Mouse (Mus musculus) liver, embryonic 16.5 days (tissue): ENCODE results near the gene Slc35a3. TPM values are rescaled to one million over a fixed set of nuclear protein-coding genes. Genes with fewer than 3 reads are reported as not detected.

Source experiments
- ATAC-seq: fragments of 200-750 bp; cut with Nextera tagmentation; 2 replicates; pipeline ENCODE4 v1.8.0; 2017; ENCODE audit warnings: low read depth, mild to moderate bottlenecking, moderate number of reproducible peaks, moderate library complexity
- H3K27ac ChIP-seq: fragments of 300-500 bp; sonication (generic); 2 replicates; pipeline ENCODE4 v1.5.1; 2014; ENCODE audit warnings: mild to moderate bottlenecking, low read length
- H3K27me3 ChIP-seq: fragments of 300-500 bp; sonication (generic); 2 replicates; pipeline ENCODE4 v1.6.1; 2014; ENCODE audit warnings: low read depth, low read length, mixed read lengths; ENCODE audit not compliant: control insufficient read depth, insufficient read depth
- H3K36me3 ChIP-seq: fragments of 300-500 bp; sonication (generic); 2 replicates; pipeline ENCODE4 v1.6.1; 2014; ENCODE audit warnings: mild to moderate bottlenecking; ENCODE audit not compliant: control insufficient read depth, insufficient read depth
- H3K4me1 ChIP-seq: fragments of 300-500 bp; sonication (generic); 2 replicates; pipeline ENCODE4 v1.6.1; 2014; ENCODE audit warnings: low read depth, low read length, mixed read lengths; ENCODE audit not compliant: control insufficient read depth
- H3K4me2 ChIP-seq: fragments of 300-500 bp; sonication (generic); 2 replicates; pipeline ENCODE4 v1.6.1; 2014; ENCODE audit warnings: low read depth, low read length, mixed read lengths
- H3K4me3 ChIP-seq: fragments of 300-500 bp; sonication (generic); 2 replicates; pipeline ENCODE4 v1.5.1; 2014; ENCODE audit warnings: low read depth, mild to moderate bottlenecking, low read length
- H3K9ac ChIP-seq: fragments of 300-500 bp; sonication (generic); 2 replicates; pipeline ENCODE4 v1.6.1; 2014; ENCODE audit warnings: low read depth, low read length
- H3K9me3 ChIP-seq: fragments of 300-500 bp; sonication (generic); replicated peaks from 2 replicates; pipeline ENCODE4 v1.6.1; 2016; ENCODE audit warnings: low read length; ENCODE audit not compliant: control insufficient read depth
- WGBS: fragments of 180-500 bp; shearing (Covaris S2); extraction: QIAGEN DNeasy Blood & Tissue Kit; methylation state at CpG from one replicate; pipeline ENCODE4 v1.1.7; 2014; ENCODE audit not compliant: insufficient replicate concordance; 5-methylcytosine and 5-hydroxymethylcytosine counted together
- polyA plus RNA-seq: library from polyadenylated mRNA; unstranded; fragments of >200 nt; fragmentation: Nextera tagmentation; extraction: Ambion mirVana; gene quantifications from 2 replicates; pipeline ENCODE4 v1.2.1, GENCODE M21; 2015

Gene Slc35a3
- polyA plus RNA-seq, 1 experiment from 2014 or later = 7.0 TPM

DNA sequence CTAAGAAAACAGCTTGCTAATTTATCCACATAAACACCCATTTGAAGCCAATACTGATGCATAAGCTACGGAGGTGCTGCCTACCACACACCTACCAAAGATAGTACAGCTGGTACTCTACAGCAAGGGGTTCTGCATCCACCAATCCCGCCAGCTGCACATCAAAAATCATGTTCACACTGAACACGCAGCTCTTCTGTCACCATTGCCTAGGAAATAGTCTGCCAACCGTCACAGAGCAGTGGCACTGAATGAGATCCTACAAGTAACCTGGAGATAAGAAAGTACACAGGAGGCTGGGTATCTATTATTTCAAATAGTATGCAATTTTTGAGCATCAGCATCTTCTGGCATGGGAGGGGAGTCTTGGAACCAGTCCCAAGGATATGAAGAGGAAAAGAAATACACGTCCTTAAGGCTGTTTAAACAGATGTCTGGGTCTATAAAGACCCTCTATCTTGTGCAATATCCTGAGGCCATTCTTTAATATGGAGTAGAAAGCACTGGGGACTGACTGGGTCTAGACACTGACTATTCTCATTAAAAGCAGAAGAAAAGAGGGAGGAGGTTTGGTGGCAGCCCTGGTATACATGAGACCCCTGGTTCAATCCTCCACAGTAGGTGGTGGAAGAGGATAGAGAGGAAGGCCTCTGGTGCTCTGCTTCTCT, 59.2 kb downstream of the Slc35a3 start:
- Histone ChIP-seq H3K27ac (no peak overlapping the region), H3K27me3 (no peaks in the 10 kb centered on the region), H3K4me1 (peaks cover 13% of the 10 kb centered on the region), H3K4me3 (no peak overlapping the region), H3K4me2 (no peak overlapping the region), H3K36me3 (no peaks in the 10 kb centered on the region; the same call in 1 of the 2 replicates), H3K9me3 (no peaks in the 10 kb centered on the region), H3K9ac (no peak overlapping the region)
- 54% methylated on average over 5 of the region's 5 CpGs for WGBS
- ATAC-seq = no peak

DNA sequence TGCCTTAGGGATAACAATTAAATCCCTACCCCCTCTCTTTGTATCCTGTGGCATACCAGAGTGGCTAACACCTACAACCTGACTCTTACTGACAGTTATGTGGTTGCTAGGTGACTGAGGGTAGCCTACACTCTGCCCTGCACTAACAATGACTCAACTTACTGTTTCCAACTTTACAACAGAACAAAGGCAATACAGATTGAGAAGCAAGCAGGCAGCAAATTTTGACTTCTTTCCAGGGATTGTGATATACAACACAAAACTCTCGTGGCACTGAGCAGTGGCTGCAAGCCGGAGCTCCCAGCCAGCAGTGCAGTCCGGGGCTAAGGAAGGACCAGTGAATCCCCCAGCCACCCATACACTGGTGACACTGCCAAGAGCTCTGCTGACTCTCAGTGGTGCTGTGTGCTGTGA, 60.6 kb downstream of the Slc35a3 start:
- no peak for ATAC-seq
- peaks cover 13% of the 10 kb centered on the region for H3K4me1 ChIP-seq
- H3K9me3 ChIP-seq = no peaks in the 10 kb centered on the region
- H3K9ac ChIP-seq = no peak overlapping the region
- H3K27me3 ChIP-seq = no peaks in the 10 kb centered on the region
- no peak overlapping the region for H3K4me2 ChIP-seq
- no peaks in the 10 kb centered on the region; the same call in 1 of the 2 replicates for H3K36me3 ChIP-seq
- 70% methylated on average over 3 of the region's 3 CpGs for WGBS
- no peak overlapping the region for H3K27ac ChIP-seq
- no peak overlapping the region for H3K4me3 ChIP-seq

DNA sequence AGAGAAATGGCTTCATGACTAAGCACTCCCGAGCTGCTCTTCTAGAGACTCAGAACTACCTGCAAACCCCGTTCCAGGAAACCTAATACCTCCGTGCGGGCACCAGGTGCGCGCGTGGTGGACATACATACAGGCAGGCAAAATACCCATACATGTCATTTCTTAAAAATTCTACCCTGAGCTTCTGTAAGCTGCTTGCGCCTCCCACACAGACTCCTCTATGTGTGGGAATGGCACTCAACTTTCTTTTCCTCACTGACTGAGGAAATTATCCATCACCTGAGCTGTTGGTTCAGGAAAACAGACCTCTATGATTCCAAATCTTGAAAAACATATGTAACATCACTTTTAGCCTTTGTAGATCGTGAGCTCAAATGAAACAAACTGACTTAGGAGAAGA, 61.9 kb downstream of the Slc35a3 start:
- 93% methylated on average over 9 of the region's 9 CpGs for WGBS
- peaks cover 13% of the 10 kb centered on the region for H3K4me1 ChIP-seq
- no peak overlapping the region for H3K4me3 ChIP-seq
- peaks cover 6% of the 10 kb centered on the region; the same call in 1 of the 2 replicates for H3K36me3 ChIP-seq
- H3K4me2 ChIP-seq = no peak overlapping the region
- H3K9me3 ChIP-seq = no peaks in the 10 kb centered on the region
- no peaks in the 10 kb centered on the region for H3K27me3 ChIP-seq
- no peak for ATAC-seq
- no peak overlapping the region for H3K9ac ChIP-seq
- no peak overlapping the region for H3K27ac ChIP-seq

DNA sequence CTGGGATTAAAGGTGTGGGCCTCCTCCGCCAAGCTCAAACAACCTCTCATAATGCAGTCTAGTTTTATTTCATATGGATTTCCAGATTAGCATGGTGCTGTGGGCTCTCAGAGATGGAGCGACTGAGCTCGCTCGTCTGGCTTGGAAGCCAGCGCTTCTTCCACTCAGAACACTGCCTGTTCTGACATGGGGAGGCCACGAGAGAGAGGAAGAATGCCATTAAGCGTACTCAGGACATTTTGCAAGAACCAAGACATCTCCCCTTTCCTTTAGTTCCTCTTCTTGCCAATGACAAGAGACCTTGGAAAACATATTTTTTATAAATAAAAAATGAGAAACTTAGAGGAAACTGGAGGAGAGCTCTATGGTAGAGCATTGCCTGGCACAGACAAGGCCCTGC, 63.8 kb downstream of the Slc35a3 start:
- Histone ChIP-seq H3K36me3 (peaks cover 10% of the 10 kb centered on the region; the same call in 1 of the 2 replicates), H3K4me3 (no peak overlapping the region), H3K4me1 (peaks cover 11% of the 10 kb centered on the region), H3K27ac (no peak overlapping the region), H3K9ac (no peak overlapping the region), H3K4me2 (no peak overlapping the region), H3K27me3 (no peaks in the 10 kb centered on the region), H3K9me3 (no peaks in the 10 kb centered on the region)
- ATAC-seq = no peak
- WGBS = 78% methylated on average over 7 of the region's 7 CpGs

DNA sequence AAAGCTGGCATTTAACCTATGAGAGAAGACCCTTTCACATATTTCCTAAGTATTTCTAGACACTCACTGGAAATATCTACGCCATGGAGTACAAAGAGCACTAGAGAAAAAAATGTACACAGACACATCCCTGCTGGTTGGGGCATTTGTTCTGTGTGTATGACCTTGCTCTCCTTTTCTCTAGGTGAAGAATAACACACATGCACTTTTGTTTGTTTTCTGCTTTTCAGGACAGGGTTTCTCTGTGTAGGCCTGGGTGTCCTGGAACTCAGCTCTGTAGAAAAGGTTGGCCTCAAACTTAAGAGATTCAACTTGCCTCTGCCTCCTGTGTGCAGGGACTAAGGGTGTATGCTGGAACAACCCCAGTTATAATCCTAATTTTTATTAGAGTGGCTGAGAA, 66.2 kb downstream of the Slc35a3 start:
- H3K27me3 ChIP-seq = no peaks in the 10 kb centered on the region
- H3K4me2 ChIP-seq = no peak overlapping the region
- 86% methylated on average over 1 of the region's 1 CpGs for WGBS
- no peak overlapping the region for H3K4me3 ChIP-seq
- H3K36me3 ChIP-seq = peaks cover 21% of the 10 kb centered on the region
- peaks cover 7% of the 10 kb centered on the region for H3K4me1 ChIP-seq
- H3K27ac ChIP-seq = no peak overlapping the region
- 0 out of 2 replicates have a peak, but pooled peaks have one; percentile 20 for ATAC-seq
- no peaks in the 10 kb centered on the region for H3K9me3 ChIP-seq
- H3K9ac ChIP-seq = no peak overlapping the region

DNA sequence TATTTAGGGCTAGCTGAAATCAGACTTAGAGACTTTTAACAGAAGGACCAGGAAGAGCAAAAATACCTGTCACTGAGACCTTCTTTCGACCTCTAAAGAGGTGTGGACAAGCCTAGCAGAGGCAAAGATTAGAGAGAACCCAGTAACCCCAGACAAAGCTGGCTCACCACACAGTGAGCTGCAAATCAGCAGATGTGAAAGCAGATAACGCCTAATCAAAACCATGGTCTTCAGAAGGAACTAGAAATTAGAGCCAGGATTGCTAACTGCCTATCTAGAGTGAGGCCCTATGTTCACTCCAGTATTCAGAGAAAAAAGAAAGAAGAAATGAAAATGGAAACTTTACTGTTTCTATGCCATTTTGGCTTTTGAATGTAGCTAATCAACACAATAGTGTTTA, 70.3 kb downstream of the Slc35a3 start:
- H3K27me3 ChIP-seq = no peaks in the 10 kb centered on the region
- H3K4me3 ChIP-seq = no peak overlapping the region
- H3K4me1 ChIP-seq = peaks cover 5% of the 10 kb centered on the region
- no peak overlapping the region for H3K4me2 ChIP-seq
- no peak overlapping the region for H3K27ac ChIP-seq
- peaks cover 42% of the 10 kb centered on the region for H3K36me3 ChIP-seq
- ATAC-seq = no peak
- no peak overlapping the region for H3K9ac ChIP-seq
- 47% methylated on average over 2 of the region's 2 CpGs for WGBS
- no peaks in the 10 kb centered on the region for H3K9me3 ChIP-seq

DNA sequence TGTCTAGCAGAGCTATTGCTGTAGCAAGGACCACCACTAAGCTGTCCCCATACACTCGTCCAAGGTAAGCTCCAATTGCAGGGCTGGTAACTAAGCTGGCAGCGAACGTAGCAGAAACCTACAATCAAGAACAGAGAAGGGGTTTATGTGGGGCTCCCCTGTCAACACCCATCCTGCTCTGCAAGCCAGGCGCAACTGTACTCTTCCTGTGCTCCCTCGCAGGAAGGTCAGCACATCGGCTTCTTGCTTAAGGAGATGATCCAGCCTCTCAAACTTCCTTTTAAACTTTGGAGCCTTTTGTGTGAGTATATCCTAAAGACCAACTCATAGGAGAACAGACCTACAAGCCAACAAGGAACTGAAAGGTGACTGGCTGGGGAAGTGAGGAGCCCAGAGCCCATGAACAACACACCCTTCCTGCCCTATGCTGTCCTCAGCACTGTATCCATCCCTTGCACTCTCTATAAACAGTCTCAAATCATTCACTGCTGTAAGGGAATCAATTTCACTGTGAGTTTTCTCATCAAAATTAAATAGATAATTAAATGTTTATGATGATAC, 70.7 kb downstream of the Slc35a3 start:
- Histone ChIP-seq H3K4me1 (peaks cover 5% of the 10 kb centered on the region), H3K4me3 (no peak overlapping the region), H3K27me3 (no peaks in the 10 kb centered on the region), H3K9me3 (no peaks in the 10 kb centered on the region), H3K36me3 (peaks cover 42% of the 10 kb centered on the region), H3K4me2 (no peak overlapping the region), H3K9ac (no peak overlapping the region), H3K27ac (no peak overlapping the region)
- no peak for ATAC-seq
- WGBS = 80% methylated on average over 6 of the region's 6 CpGs

DNA sequence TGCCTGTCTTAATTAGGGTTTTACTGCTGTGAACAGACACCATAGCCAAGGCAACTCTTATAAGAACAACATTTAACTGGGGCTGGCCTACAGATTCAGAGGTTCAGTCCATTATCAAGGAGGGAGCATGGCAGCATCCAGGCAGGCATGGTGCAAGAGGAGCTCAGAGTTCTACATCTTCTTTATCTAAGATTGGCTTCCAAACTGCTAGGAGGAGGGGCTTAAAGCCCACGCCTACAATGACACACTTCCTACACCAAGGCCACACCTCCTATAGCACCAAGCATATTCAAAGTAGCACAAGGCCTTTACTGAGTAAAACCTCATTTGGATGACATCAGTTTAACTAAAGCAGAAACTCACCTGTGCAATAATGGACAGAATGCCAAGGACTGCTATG, 72.6 kb downstream of the Slc35a3 start:
- Histone ChIP-seq H3K9me3 (no peaks in the 10 kb centered on the region), H3K27me3 (no peaks in the 10 kb centered on the region), H3K4me2 (no peak overlapping the region), H3K9ac (no peak overlapping the region), H3K36me3 (peaks cover 38% of the 10 kb centered on the region), H3K4me3 (no peak overlapping the region), H3K4me1 (peaks cover 5% of the 10 kb centered on the region), H3K27ac (no peak overlapping the region)
- WGBS = 43% methylated on average over 1 of the region's 1 CpGs
- ATAC-seq = peak; percentile 71

DNA sequence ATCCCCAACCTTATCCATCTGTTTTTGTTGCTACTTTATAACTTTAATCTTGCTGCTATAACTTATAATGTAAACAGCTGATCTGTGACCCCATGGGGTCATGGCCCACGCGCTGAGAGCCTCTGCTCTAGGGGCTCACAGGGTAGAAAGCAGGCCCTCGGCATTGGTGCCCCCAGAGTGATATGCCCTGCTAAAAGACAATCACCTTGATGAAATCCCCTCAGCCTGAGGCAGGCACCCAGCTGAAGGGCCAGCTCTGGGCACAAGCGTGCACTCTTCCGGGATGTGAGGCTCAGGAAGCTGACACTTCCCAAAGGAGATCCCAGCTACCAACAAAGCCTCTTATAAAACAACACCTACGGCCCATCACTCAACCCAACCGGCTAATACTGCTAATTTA, 74.1 kb downstream of the Slc35a3 start:
- Histone ChIP-seq H3K4me1 (peaks cover 5% of the 10 kb centered on the region), H3K36me3 (peaks cover 38% of the 10 kb centered on the region), H3K27me3 (no peaks in the 10 kb centered on the region), H3K4me2 (no peak overlapping the region), H3K9ac (no peak overlapping the region), H3K27ac (no peak overlapping the region), H3K9me3 (no peaks in the 10 kb centered on the region), H3K4me3 (no peak overlapping the region)
- 86% methylated on average over 7 of the region's 7 CpGs for WGBS
- no peak for ATAC-seq
